Mouse (Mus musculus): Measurements from ENCODE around the gene Ccn5.

- TF ChIP-seq CTCF (IDR thresholded peaks at IDR 0.05; ENCODE audit: borderline replicate concordance, control insufficient read depth, extremely low read depth, insufficient read depth, low read length, poor library complexity): no peak
- no peak for TF ChIP-seq POLR2A (IDR thresholded peaks at IDR 0.05; ENCODE audit: control insufficient read depth, extremely low read depth, insufficient read depth, low read length, poor library complexity)
Observed at GRCm38 (mm10) chr2:163776661-163777060, 44.0 kb upstream of the Ccn5 start.

Data from thymus, adult 2 months (tissue).